Mouse (Mus musculus) Patski (cell line): ENCODE measurements around the gene Smap1. TPM values are rescaled to one million over a fixed set of nuclear protein-coding genes. Genes with fewer than 3 reads are reported as not detected.
A peak's percentile ranks its signal among the peaks of the same experiment; 100 is the strongest.

Experiments
- ATAC-seq: fragments of 100-300 bp; one replicate; pipeline ENCODE4 v1.8.0; 2021
- CTCF ChIA-PET: fragments of 350-600 bp; sonication (Branson Sonifier 250); formaldehyde crosslinking; loops from one replicate; lab custom pipeline; 2022; ENCODE audit warnings: inconsistent platforms; lab: Charles Lee
- POLR2A ChIA-PET: fragments of 350-600 bp; sonication (Branson Sonifier 250); formaldehyde crosslinking; loops from one replicate; lab custom pipeline; 2022; ENCODE audit warnings: antibody characterized with exemption, inconsistent platforms; lab: Charles Lee
- DNase-seq: peaks from one replicate; pipeline ENCODE4 v3.0.0-alpha.2; 2011; ENCODE audit warnings: low read depth, low spot score
- H3K27me3 ChIP-seq: fragments of 371-371 bp; one replicate; pipeline ENCODE4 v1.5.1; 2021
- CTCF ChIP-seq: fragments of 100-300 bp; IDR thresholded peaks from one replicate; pipeline ENCODE4 v1.5.1; 2021
- in situ Hi-C: fragments of 300-500 bp; cut with MboI; formaldehyde crosslinking; loops from 3 replicates; pipeline ENCODE4 v1.11.1; 2018; ENCODE audit warnings: low pct_unique_long_range_greater_than_20kb, mixed read lengths
- polyA plus RNA-seq: library from polyadenylated mRNA; unstranded; gene quantifications from one replicate; pipeline ENCODE4 v1.2.3, GENCODE M21; 2021

Smap1 gene
- polyA plus RNA-seq, 1 experiment from 2014 or later: 70.6 TPM

- H3K27me3 ChIP-seq: no peaks in the 10 kb centered on the region
- no peak for DNase-seq
- POLR2A ChIA-PET: no interaction called here
- in situ Hi-C loops: loop anchor here (10.0 kb wide), 1 partner anchor 184 kb away; no protein-coding TSS in a partner anchor
- no peak for TF ChIP-seq CTCF
- CTCF ChIA-PET: interaction anchor here (1.2 kb wide), 1 partner anchor 14 kb away, joined by 3 read pairs; no protein-coding TSS in a partner anchor
- ATAC-seq: no peak
Observed at GRCm38 (mm10) chr1:23840924-23841323, 81.2 kb downstream of the Smap1 start.

- no peaks in the 10 kb centered on the region for H3K27me3 ChIP-seq
- CTCF ChIA-PET: interaction anchor here (1.0 to 1.4 kb wide), 2 partner anchors 10 to 17 kb away, joined by 3 to 5 read pairs; no protein-coding TSS in a partner anchor
- in situ Hi-C loops: no loop called here
- no peak for DNase-seq
- no peak for TF ChIP-seq CTCF
- ATAC-seq: no peak
- POLR2A ChIA-PET: no interaction called here
Observed at GRCm38 (mm10) chr1:23836630-23837029, 85.5 kb downstream of the Smap1 start.

GRCm38 (mm10) chr1:23834819-23835218, 87.3 kb downstream of the Smap1 start:
- CTCF ChIA-PET: no interaction called here
- DNase-seq: no peak
- no peak for ATAC-seq
- TF ChIP-seq CTCF: no peak
- POLR2A ChIA-PET: interaction anchor here (0.7 kb wide), 1 partner anchor 495 kb away, joined by 3 read pairs; no protein-coding TSS in a partner anchor
- H3K27me3 ChIP-seq: no peaks in the 10 kb centered on the region
- in situ Hi-C loops: no loop called here

GRCm38 (mm10) chr1:23834246-23834645, 87.9 kb downstream of the Smap1 start:
- no peak for DNase-seq
- CTCF ChIA-PET: no interaction called here
- in situ Hi-C loops: no loop called here
- no peak for ATAC-seq
- H3K27me3 ChIP-seq: no peaks in the 10 kb centered on the region
- no peak for TF ChIP-seq CTCF
- POLR2A ChIA-PET: interaction anchor here (0.7 kb wide), 1 partner anchor 496 kb away, joined by 3 read pairs; no protein-coding TSS in a partner anchor

GRCm38 (mm10) chr1:23826887-23827758, 95.0 kb downstream of the Smap1 start:
- no peaks in the 10 kb centered on the region for H3K27me3 ChIP-seq
- peak; percentile 6 for DNase-seq
- peak; percentile 83 for ATAC-seq
- TF ChIP-seq CTCF: peak; percentile 82
- ChIA-PET CTCF (interaction anchor here (0.7 to 2.4 kb wide), 6 partner anchors 9 to 422 kb away, joined by 3 to 34 read pairs (median 4); no protein-coding TSS in a partner anchor), POLR2A (interaction anchor here (0.8 kb wide), 1 partner anchor 272 kb away, joined by 3 read pairs; no protein-coding TSS in a partner anchor)
- in situ Hi-C loops: loop anchor here (5.0 to 10.0 kb wide), 4 partner anchors 178 to 420 kb away; partner anchors contain the start of gene Sdhaf4

GRCm38 (mm10) chr1:23821615-23822014, 100.5 kb downstream of the Smap1 start:
- peaks cover 10% of the 10 kb centered on the region for H3K27me3 ChIP-seq
- in situ Hi-C loops: loop anchor here (10.0 kb wide), 2 partner anchors 183 to 213 kb away; partner anchors contain the start of gene Sdhaf4
- ATAC-seq (no peak), DNase-seq (no peak)
- no peak for TF ChIP-seq CTCF
- ChIA-PET CTCF (no interaction called here), POLR2A (no interaction called here)

GRCm38 (mm10) chr1:23798306-23798705, 123.8 kb downstream of the Smap1 start:
- ATAC-seq (no peak), DNase-seq (no peak)
- in situ Hi-C loops: no loop called here
- TF ChIP-seq CTCF: no peak
- CTCF ChIA-PET: interaction anchor here (1.2 kb wide), 1 partner anchor 35 kb away, joined by 4 read pairs; no protein-coding TSS in a partner anchor
- POLR2A ChIA-PET: no interaction called here
- H3K27me3 ChIP-seq: peaks cover 49% of the 10 kb centered on the region

Other genes with a start within 250 kb of the Smap1 start
- gene B3gat2, start 160.6 kb downstream of the Smap1 start, polyA plus RNA-seq: 0.40 TPM
- gene Sdhaf4, start 83.3 kb upstream of the Smap1 start, polyA plus RNA-seq: 58.8 TPM
- gene Fam135a, start 178.0 kb upstream of the Smap1 start, polyA plus RNA-seq: 55.5 TPM